Mouse (Mus musculus) CH12.LX (cell line): ENCODE data around the gene Kctd15. TPM values are rescaled to one million over a fixed set of nuclear protein-coding genes. Genes with fewer than 3 reads are reported as not detected.

ENCODE experiments used
- DNase-seq: peaks from one replicate; pipeline ENCODE4 v3.0.0-alpha.2; 2013; ENCODE audit errors: extremely low read depth
- H3K27ac ChIP-seq: 2 replicates; pipeline ENCODE4 v1.5.1; 2012; ENCODE audit warnings: low read depth, mild to moderate bottlenecking, control low read depth, moderate library complexity; ENCODE audit not compliant: insufficient read depth
- H3K27me3 ChIP-seq: replicated peaks from 2 replicates; pipeline ENCODE3; 2012; ENCODE audit warnings: inconsistent platforms
- H3K36me3 ChIP-seq, 2 experiments: replicated peaks in 1 of 2; 2 replicates each; pipeline versions ENCODE3 to v1.6.1; 2012; ENCODE audit warnings: inconsistent platforms in 1 of 2, low read length in 1 of 2, mild to moderate bottlenecking in 1 of 2, mixed read lengths in 1 of 2, moderate library complexity in 1 of 2; ENCODE audit not compliant: control insufficient read depth in 1 of 2, insufficient read depth in 1 of 2
- H3K4me1 ChIP-seq, 2 experiments: 2 replicates each; pipeline ENCODE4 v1.6.1; 2012; ENCODE audit warnings: inconsistent platforms in 1 of 2, moderate library complexity in 1 of 2; ENCODE audit not compliant: insufficient read depth in 2 of 2, control insufficient read depth in 1 of 2
- H3K4me2 ChIP-seq: 2 replicates; pipeline ENCODE4 v1.6.1; 2012; ENCODE audit warnings: low read depth, mild to moderate bottlenecking, control low read depth; ENCODE audit not compliant: poor library complexity, insufficient read depth, severe bottlenecking
- H3K4me3 ChIP-seq, 3 experiments: fragments of 150-350 bp in 1 of 3; sonication (generic) in 1 of 3; replicated peaks in 1 of 3; 2 replicates each; pipeline versions ENCODE3 to v1.5.1; 2011 to 2012; ENCODE audit warnings: low read depth in 2 of 3, low read length in 2 of 3, mild to moderate bottlenecking in 2 of 3, moderate library complexity in 2 of 3, control low read depth in 1 of 3, improper control_type of control experiment in 1 of 3, inconsistent platforms in 1 of 3, mixed read lengths in 1 of 3; ENCODE audit not compliant: poor library complexity in 1 of 3
- H3K79me2 ChIP-seq: replicated peaks from 2 replicates; pipeline ENCODE4 v1.6.1; 2012; ENCODE audit warnings: mild to moderate bottlenecking, moderate library complexity; ENCODE audit not compliant: control insufficient read depth, poor library complexity, insufficient read depth, severe bottlenecking; ENCODE audit errors: extremely low read depth
- H3K9ac ChIP-seq: 2 replicates; pipeline ENCODE4 v1.6.1; 2012; ENCODE audit warnings: low read depth, mild to moderate bottlenecking, control low read depth, moderate library complexity; ENCODE audit not compliant: insufficient read depth
- H3K9me3 ChIP-seq: replicated peaks from 2 replicates; pipeline ENCODE3; 2012; ENCODE audit warnings: low read length, inconsistent platforms, mixed read lengths
- BHLHE40 ChIP-seq: IDR thresholded peaks from 2 replicates; pipeline ENCODE4 v1.6.1; 2011; ENCODE audit warnings: mild to moderate bottlenecking, low read depth, low read length, improper control_type of control experiment
- CHD1 ChIP-seq: IDR thresholded peaks from 2 replicates; pipeline ENCODE4 v1.6.1; 2012; ENCODE audit warnings: low read depth, low read length, improper control_type of control experiment, inconsistent platforms
- CTCF ChIP-seq, 2 experiments: IDR thresholded peaks in 1 of 2; conservative IDR thresholded peaks in 1 of 2; 2 replicates each; pipeline ENCODE4 v1.5.1; 2011 to 2012; ENCODE audit warnings: low read depth in 2 of 2, low read length in 2 of 2, improper control_type of control experiment in 1 of 2, inconsistent platforms in 1 of 2, mild to moderate bottlenecking in 1 of 2, moderate library complexity in 1 of 2
- EP300 ChIP-seq: IDR thresholded peaks from 2 replicates; pipeline ENCODE4 v1.6.1; 2011; ENCODE audit warnings: low read length, improper control_type of control experiment
- HCFC1 ChIP-seq: IDR thresholded peaks from 2 replicates; pipeline ENCODE4 v1.6.1; 2012; ENCODE audit warnings: low read depth, mild to moderate bottlenecking, inconsistent platforms, low read length, improper control_type of control experiment
- IRF4 ChIP-seq: IDR thresholded peaks from 2 replicates; pipeline ENCODE4 v1.6.1; 2014; ENCODE audit warnings: low read depth, mild to moderate bottlenecking, inconsistent platforms, low read length, improper control_type of control experiment
- JUN ChIP-seq: IDR thresholded peaks from 2 replicates; pipeline ENCODE4 v1.6.1; 2011; ENCODE audit warnings: low read depth, mild to moderate bottlenecking, low read length, improper control_type of control experiment, moderate library complexity; ENCODE audit not compliant: insufficient read depth
- MAX ChIP-seq: IDR thresholded peaks from 2 replicates; pipeline ENCODE4 v1.6.1; 2011; ENCODE audit warnings: low read length, improper control_type of control experiment
- MAZ ChIP-seq: IDR thresholded peaks from 2 replicates; pipeline ENCODE4 v1.6.1; 2012; ENCODE audit warnings: low read depth, mild to moderate bottlenecking, inconsistent platforms, low read length, improper control_type of control experiment, moderate library complexity
- MEF2A ChIP-seq: IDR thresholded peaks from 2 replicates; pipeline ENCODE4 v1.6.1; 2014; ENCODE audit warnings: low read depth, mild to moderate bottlenecking, inconsistent platforms, low read length, improper control_type of control experiment, borderline replicate concordance
- MXI1 ChIP-seq: IDR thresholded peaks from 2 replicates; pipeline ENCODE4 v1.6.1; 2011; ENCODE audit warnings: mild to moderate bottlenecking, low read depth, low read length, improper control_type of control experiment
- MYC ChIP-seq: IDR thresholded peaks from 2 replicates; pipeline ENCODE4 v1.6.1; 2011; ENCODE audit warnings: low read depth, mild to moderate bottlenecking, improper control_type of control experiment, low read length
- NRF1 ChIP-seq: IDR thresholded peaks from 2 replicates; pipeline ENCODE4 v1.6.1; 2014; ENCODE audit warnings: low read depth, mild to moderate bottlenecking, inconsistent platforms, low read length, improper control_type of control experiment, moderate library complexity
- PAX5 ChIP-seq: IDR thresholded peaks from 2 replicates; pipeline ENCODE4 v1.6.1; 2012; ENCODE audit warnings: low read length, inconsistent platforms, mixed read lengths
- POLR2A ChIP-seq: IDR thresholded peaks from 2 replicates; pipeline ENCODE4 v1.6.1; 2011; ENCODE audit warnings: low read depth, mild to moderate bottlenecking, improper control_type of control experiment, low read length
- RAD21 ChIP-seq: IDR thresholded peaks from 2 replicates; pipeline ENCODE4 v1.6.1; 2011; ENCODE audit warnings: low read depth, mild to moderate bottlenecking, low read length, improper control_type of control experiment, moderate library complexity
- SIN3A ChIP-seq: IDR thresholded peaks from 2 replicates; pipeline ENCODE4 v1.6.1; 2012; ENCODE audit warnings: low read length, improper control_type of control experiment, inconsistent platforms
- SMC3 ChIP-seq: IDR thresholded peaks from 2 replicates; pipeline ENCODE4 v1.6.1; 2011; ENCODE audit warnings: low read depth, low read length, improper control_type of control experiment
- TBP ChIP-seq: conservative IDR thresholded peaks from 2 replicates; pipeline ENCODE4 v1.6.1; 2011; ENCODE audit warnings: low read depth, low read length, improper control_type of control experiment
- TCF12 ChIP-seq: IDR thresholded peaks from 2 replicates; pipeline ENCODE4 v1.6.1; 2014; ENCODE audit warnings: low read depth, mild to moderate bottlenecking, inconsistent platforms, low read length, improper control_type of control experiment
- UBTF ChIP-seq: IDR thresholded peaks from 2 replicates; pipeline ENCODE4 v1.6.1; 2012; ENCODE audit warnings: low read depth, mild to moderate bottlenecking, inconsistent platforms, low read length, improper control_type of control experiment, moderate library complexity
- USF2 ChIP-seq: conservative IDR thresholded peaks from 2 replicates; pipeline ENCODE4 v1.6.1; 2011; ENCODE audit warnings: low read depth, low read length, improper control_type of control experiment
- ZC3H11A ChIP-seq: IDR thresholded peaks from 2 replicates; pipeline ENCODE4 v1.6.1; 2012; ENCODE audit warnings: low read depth, mild to moderate bottlenecking, inconsistent platforms, low read length, improper control_type of control experiment
- ZNF384 ChIP-seq: IDR thresholded peaks from 2 replicates; pipeline ENCODE4 v1.6.1; 2012; ENCODE audit warnings: low read depth, low read length, improper control_type of control experiment, inconsistent platforms
- dilution Hi-C: fragments of 300-500 bp; cut with MboI; formaldehyde crosslinking; loops from 2 replicates; pipeline ENCODE4 v1.14.3; 2020; ENCODE audit warnings: low sequenced_read_pairs; ENCODE audit not compliant: extremely low pct_unique_long_range_greater_than_20kb, extremely low pct_ligation_motif_present
- in situ Hi-C: fragments of 300-500 bp; cut with MboI; formaldehyde crosslinking; loops from 3 replicates; pipeline ENCODE4 v1.14.3; 2019; ENCODE audit warnings: low sequenced_read_pairs, low pct_ligation_motif_present, low pct_unique_long_range_greater_than_20kb, mixed read lengths
- polyA plus RNA-seq: library from polyadenylated mRNA; unstranded; fragments of >175 nt; gene quantifications from 2 replicates; pipeline ENCODE4 v1.2.1, GENCODE M21; 2012; ENCODE audit warnings: low read depth; ENCODE audit not compliant: insufficient read length
- total RNA-seq, 2 experiments: library from RNA; depleted of rRNA; stranded (reverse); fragments of 300-350 nt in 1 of 2; fragments of >200 nt in 1 of 2; gene quantifications; 2 replicates each; pipeline ENCODE4 v1.2.3; 2012 to 2014

Kctd15 gene
- total RNA-seq (2012; rRNA removed): 16.4 and 21.6 TPM in 2 replicates
- total RNA-seq (2014; rRNA removed): 20.4 and 24.0 TPM in 2 replicates
- 34.9 and 39.0 TPM in 2 replicates for polyA plus RNA-seq

GRCm38 (mm10) chr7:34656632-34657031 lies at the start of gene Kctd15:
Gene Kctd15, minus strand, starts transcription at chr7:34656732.
- Histone ChIP-seq H3K27ac (no peak within 1 kb of the TSS), H3K4me2 (peak within 1 kb of the TSS; percentile 53; the same call in 1 of the 2 replicates), H3K36me3 (no peaks in the 10 kb centered on the region), H3K9ac (peak within 1 kb of the TSS; percentile 94; the same call in 1 of the 2 replicates), H3K4me3 (peak within 1 kb of the TSS in 2 of 3 experiments; percentile 73 to 75), H3K4me1 (peaks cover 5 to 14% of the 10 kb centered on the region in 2 experiments), H3K9me3 (peaks cover 2% of the 10 kb centered on the region), H3K79me2 (no peaks in the 10 kb centered on the region), H3K27me3 (no peaks in the 10 kb centered on the region)
- dilution Hi-C loops (no loop called here), in situ Hi-C loops (loop anchor here (25.0 kb wide), 2 partner anchors 144 to 394 kb away; partner anchors contain the start of gene Gm6096)
- no peak for DNase-seq
- TF ChIP-seq RAD21 (no peak), MAX (no peak), MEF2A (no peak), TCF12 (no peak), ZC3H11A (no peak), USF2 (no peak), CTCF (conservative IDR thresholded peaks at IDR 0.05 in 1 of 2, IDR thresholded peaks at IDR 0.05 in 1 of 2; ENCODE audit: low read depth in 2 of 2, low read length in 2 of 2) (no peak), TBP (no peak), HCFC1 (no peak), EP300 (no peak), SIN3A (no peak), MAZ (no peak)

- TF ChIP-seq IRF4: no peak
- no peak for TF ChIP-seq SMC3
- TF ChIP-seq UBTF: no peak
- TF ChIP-seq MYC: no peak
- TF ChIP-seq TBP: no peak
- no peak for TF ChIP-seq MXI1
- TF ChIP-seq BHLHE40: no peak
- no peak for TF ChIP-seq NRF1
- no peak for TF ChIP-seq SIN3A
- TF ChIP-seq JUN: no peak
- no peak for TF ChIP-seq TCF12
- TF ChIP-seq ZNF384: no peak
- no peak for TF ChIP-seq ZC3H11A
- TF ChIP-seq PAX5: no peak
- no peak for TF ChIP-seq CHD1
- TF ChIP-seq POLR2A: no peak
- no peak for TF ChIP-seq USF2
- TF ChIP-seq MAX: no peak
- in situ Hi-C loops (no loop called here), dilution Hi-C loops (no loop called here)
- H3K36me3 ChIP-seq: no peaks in the 10 kb centered on the region
- H3K79me2 ChIP-seq: no peaks in the 10 kb centered on the region
- H3K9ac ChIP-seq: no peak overlapping the region
- H3K4me2 ChIP-seq: no peak overlapping the region
- no peaks in the 10 kb centered on the region for H3K4me1 ChIP-seq
- peaks cover 49% of the 10 kb centered on the region for H3K27me3 ChIP-seq
- no peak for DNase-seq
- H3K4me3 ChIP-seq: no peak overlapping the region
- H3K9me3 ChIP-seq: peaks cover 19% of the 10 kb centered on the region
- no peak overlapping the region for H3K27ac ChIP-seq
These were observed 47.9 kb upstream of the Kctd15 start for GRCm38 (mm10) chr7:34704401-34704800.
